Mouse (Mus musculus): ENCODE results near the gene Gm28360. TPM values are rescaled to one million over a fixed set of nuclear protein-coding genes. Genes with fewer than 3 reads are reported as not detected.
"Not testable (repeated sequence)": the region's sequence is repeated elsewhere in the genome, so short reads cannot be mapped to it uniquely, and the experiment has no call there.

Gm28360 gene
- not detected in 2 replicates for polyA plus RNA-seq (2016; fragmentation: Nextera tagmentation; extraction: Ambion mirVana)

GRCm38 (mm10) chr1:117829781-117830180 is at the start of gene Gm28360:
Gene Gm28360, plus strand, starts transcription at chr1:117830081.
- 76% methylated on average over 5 of the region's 5 CpGs for WGBS

GRCm38 (mm10) chr1:117780833-117781232 is 49.0 kb upstream of the Gm28360 start, which contains the start of gene B020011L13Rik:
Gene B020011L13Rik, plus strand, starts transcription at chr1:117781133.
- ATAC-seq (ENCODE audit: low FRiP score, low read depth); H3K27me3 ChIP-seq; H3K36me3 ChIP-seq; H3K9me3 ChIP-seq; H3K27ac ChIP-seq (replicated peaks); H3K4me3 ChIP-seq; H3K9ac ChIP-seq (replicated peaks); H3K4me1 ChIP-seq; H3K4me2 ChIP-seq (replicated peaks): not testable (repeated sequence)
- WGBS: 70% methylated on average over 3 of the region's 3 CpGs

More at GRCm38 (mm10) chr1:117829781-117830180, at the start of gene Gm28360:
- H3K4me2 ChIP-seq (replicated peaks); ATAC-seq (ENCODE audit: low FRiP score, low read depth); H3K4me3 ChIP-seq; H3K27me3 ChIP-seq; H3K4me1 ChIP-seq; H3K36me3 ChIP-seq; H3K9ac ChIP-seq (replicated peaks); H3K27ac ChIP-seq (replicated peaks); H3K9me3 ChIP-seq: not testable (repeated sequence)

- not testable (repeated sequence) for ATAC-seq (ENCODE audit: low FRiP score, low read depth); H3K4me1 ChIP-seq; H3K9me3 ChIP-seq; H3K4me2 ChIP-seq (replicated peaks); H3K27ac ChIP-seq (replicated peaks); H3K9ac ChIP-seq (replicated peaks); H3K36me3 ChIP-seq; H3K4me3 ChIP-seq; H3K27me3 ChIP-seq
Observed at GRCm38 (mm10) chr1:117816271-117816670, 13.6 kb upstream of the Gm28360 start.

- H3K27ac ChIP-seq (replicated peaks); H3K4me1 ChIP-seq; ATAC-seq (ENCODE audit: low FRiP score, low read depth); H3K4me2 ChIP-seq (replicated peaks); H3K36me3 ChIP-seq; H3K9me3 ChIP-seq; H3K27me3 ChIP-seq; H3K4me3 ChIP-seq; H3K9ac ChIP-seq (replicated peaks): not testable (repeated sequence)
- 91% methylated on average over 3 of the region's 3 CpGs for WGBS
Observed at GRCm38 (mm10) chr1:117851718-117852117, 21.8 kb downstream of the Gm28360 start.

Other genes with a start within 250 kb of the Gm28360 start
- not detected in 2 replicates for gene Gm28363, start 132.9 kb upstream of the Gm28360 start, polyA plus RNA-seq (2016; fragmentation: Nextera tagmentation; extraction: Ambion mirVana)
- not detected in 2 replicates for gene B020011L13Rik, start 48.9 kb upstream of the Gm28360 start, polyA plus RNA-seq (2016; fragmentation: Nextera tagmentation; extraction: Ambion mirVana)
- gene Gm28168, start 97.9 kb downstream of the Gm28360 start, polyA plus RNA-seq (2016; fragmentation: Nextera tagmentation; extraction: Ambion mirVana): not detected in 2 replicates
- not detected in 2 replicates for gene Gm7145, start 135.9 kb downstream of the Gm28360 start, polyA plus RNA-seq (2016; fragmentation: Nextera tagmentation; extraction: Ambion mirVana)